Mouse (Mus musculus) stomach, postnatal 0 days (tissue): ENCODE results near the gene Atp2a2.

Experiments used
- CTCF ChIP-seq: IDR thresholded peaks from 2 replicates; pipeline ENCODE4 v1.5.1; 2016; ENCODE audit warnings: antibody characterized with exemption, low read depth, mild to moderate bottlenecking, moderate library complexity
- EP300 ChIP-seq: optimal IDR thresholded peaks from 2 replicates; pipeline ENCODE3; 2016; ENCODE audit warnings: antibody characterized with exemption

GRCm38 (mm10) chr5:122509608-122510007 lies 7.6 kb upstream of the Atp2a2 start:
- TF ChIP-seq EP300 (no peak), CTCF (no peak)
